Mouse (Mus musculus): ENCODE measurements around the gene Bcar3. TPM values are rescaled to one million over a fixed set of nuclear protein-coding genes. Genes with fewer than 3 reads are reported as not detected.
A peak's percentile ranks its signal among the peaks of the same experiment; 100 is the strongest.

The Bcar3 gene
- total RNA-seq, 2 experiments from 2014 or later: 16.1 TPM

DNA sequence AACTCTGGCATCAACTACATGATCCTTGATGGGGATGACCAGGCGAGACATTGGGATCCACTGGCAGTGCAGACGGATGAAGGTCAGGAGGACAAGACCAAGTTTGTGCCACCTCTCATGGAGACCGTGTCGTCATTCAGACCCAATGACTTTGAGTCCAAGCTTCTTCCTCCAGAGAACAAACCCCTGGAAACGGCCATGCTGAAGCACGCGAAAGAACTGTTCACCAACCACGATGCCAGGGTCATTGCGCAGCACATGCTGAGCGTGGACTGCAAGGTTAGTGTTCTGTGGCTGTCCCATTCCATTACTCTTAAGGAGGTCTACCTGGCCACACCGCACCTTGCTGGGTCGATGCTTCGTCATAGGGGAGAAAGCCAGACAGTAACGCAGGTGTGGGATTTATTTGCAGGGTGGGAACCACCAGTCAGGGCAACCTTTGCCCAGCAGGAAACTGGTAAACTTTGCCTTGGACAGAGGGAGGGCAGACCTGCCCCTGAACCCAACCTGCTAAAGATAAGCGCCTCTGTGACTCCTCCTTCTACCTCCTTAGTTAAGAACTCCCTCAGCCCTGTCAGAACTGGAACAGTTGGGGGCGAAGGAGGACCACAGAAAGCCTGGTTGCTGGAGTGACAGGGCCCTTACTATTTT, 218.9 kb downstream of the Bcar3 start:
- intact Hi-C loops (cut with DNase I): no loop called here
- DNase-seq (ENCODE audit: low spot score in 2 of 2): no peak

- intact Hi-C loops (cut with DNase I): no loop called here
- DNase-seq (ENCODE audit: low spot score in 2 of 2): no peak
Observed at GRCm38 (mm10) chr3:122515568-122516326, 221.8 kb downstream of the Bcar3 start.

GRCm38 (mm10) chr3:122516327-122516695, 222.4 kb downstream of the Bcar3 start:
- DNase-seq (ENCODE audit: low spot score in 2 of 2): no peak
- intact Hi-C loops (cut with DNase I): no loop called here

- DNase-seq (ENCODE audit: low spot score in 2 of 2): no peak
- intact Hi-C loops (cut with DNase I): no loop called here
Observed at GRCm38 (mm10) chr3:122517726-122518125, 223.8 kb downstream of the Bcar3 start.

- DNase-seq (ENCODE audit: low spot score in 2 of 2): no peak
- intact Hi-C loops (cut with DNase I): no loop called here
Observed at GRCm38 (mm10) chr3:122518231-122518736, 224.3 kb downstream of the Bcar3 start.

DNA sequence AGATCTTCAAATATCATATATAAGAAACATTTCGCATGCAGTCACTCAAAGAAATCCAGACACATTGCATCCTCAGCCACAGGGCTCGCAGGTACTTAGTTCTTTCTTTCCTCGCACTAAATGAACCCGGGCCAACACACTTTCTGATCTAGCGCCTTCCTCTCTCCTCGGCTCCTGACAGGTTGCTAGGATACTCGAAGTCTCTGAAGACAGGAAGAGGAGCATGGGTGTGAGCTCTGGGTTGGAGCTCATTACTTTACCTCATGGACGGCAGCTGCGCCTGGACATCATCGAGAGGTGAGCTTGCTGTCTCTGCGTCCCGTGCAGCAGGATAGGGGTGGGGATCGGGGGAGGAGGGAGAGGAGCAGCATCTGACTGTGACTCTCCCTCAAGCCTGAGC, 225.1 kb downstream of the Bcar3 start:
- intact Hi-C loops (cut with DNase I): no loop called here
- DNase-seq (ENCODE audit: low spot score in 2 of 2): peak in 1 of 2 experiments; percentile 50

DNA sequence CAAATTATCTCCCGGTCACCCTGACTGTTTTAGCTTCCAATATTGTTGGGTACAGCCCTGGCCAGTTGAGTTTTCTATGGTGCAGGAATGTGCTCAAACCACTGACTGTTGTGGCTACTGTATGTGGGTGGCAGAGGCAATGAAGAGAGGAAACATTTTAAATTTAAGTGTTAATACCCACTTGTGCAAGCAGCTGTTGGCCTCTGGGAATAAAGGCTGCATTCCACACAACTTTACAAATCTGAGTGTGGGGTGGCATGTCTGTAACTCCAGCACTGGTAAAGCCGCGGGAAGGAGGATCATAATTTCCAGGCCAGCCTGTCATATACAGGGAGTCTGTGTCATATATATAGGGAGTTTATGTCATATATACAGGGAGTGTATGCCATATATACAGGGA, 226.4 kb downstream of the Bcar3 start:
- intact Hi-C loops (cut with DNase I): no loop called here
- no peak for DNase-seq (ENCODE audit: low spot score in 2 of 2)

GRCm38 (mm10) chr3:122520875-122521274, 226.9 kb downstream of the Bcar3 start:
- no peak for DNase-seq (ENCODE audit: low spot score in 2 of 2)
- intact Hi-C loops (cut with DNase I): no loop called here

DNA sequence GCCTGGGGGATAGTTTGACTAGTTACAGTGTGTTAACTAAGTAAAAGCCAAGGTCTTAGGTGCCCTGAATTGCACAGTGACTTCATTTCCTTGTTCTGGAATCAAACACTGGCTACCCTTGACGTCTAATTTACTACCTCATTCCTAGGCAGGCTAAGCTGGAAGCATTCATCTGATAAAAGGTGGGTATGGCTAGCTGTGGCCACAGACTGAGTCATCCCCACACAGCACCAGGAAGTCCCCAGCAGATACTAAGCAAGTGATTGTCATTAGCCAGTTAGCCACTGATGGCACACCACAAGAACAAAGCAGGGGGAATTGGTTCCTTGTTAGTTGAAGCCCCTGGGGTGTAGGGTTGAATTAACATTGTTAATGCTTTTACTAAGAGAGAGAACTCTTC, 227.4 kb downstream of the Bcar3 start:
- intact Hi-C loops (cut with DNase I): no loop called here
- DNase-seq (ENCODE audit: low spot score in 2 of 2): no peak

GRCm38 (mm10) chr3:122528477-122528876, 234.5 kb downstream of the Bcar3 start:
- intact Hi-C loops (cut with DNase I): no loop called here
- no peak for DNase-seq (ENCODE audit: low spot score in 2 of 2)

DNA sequence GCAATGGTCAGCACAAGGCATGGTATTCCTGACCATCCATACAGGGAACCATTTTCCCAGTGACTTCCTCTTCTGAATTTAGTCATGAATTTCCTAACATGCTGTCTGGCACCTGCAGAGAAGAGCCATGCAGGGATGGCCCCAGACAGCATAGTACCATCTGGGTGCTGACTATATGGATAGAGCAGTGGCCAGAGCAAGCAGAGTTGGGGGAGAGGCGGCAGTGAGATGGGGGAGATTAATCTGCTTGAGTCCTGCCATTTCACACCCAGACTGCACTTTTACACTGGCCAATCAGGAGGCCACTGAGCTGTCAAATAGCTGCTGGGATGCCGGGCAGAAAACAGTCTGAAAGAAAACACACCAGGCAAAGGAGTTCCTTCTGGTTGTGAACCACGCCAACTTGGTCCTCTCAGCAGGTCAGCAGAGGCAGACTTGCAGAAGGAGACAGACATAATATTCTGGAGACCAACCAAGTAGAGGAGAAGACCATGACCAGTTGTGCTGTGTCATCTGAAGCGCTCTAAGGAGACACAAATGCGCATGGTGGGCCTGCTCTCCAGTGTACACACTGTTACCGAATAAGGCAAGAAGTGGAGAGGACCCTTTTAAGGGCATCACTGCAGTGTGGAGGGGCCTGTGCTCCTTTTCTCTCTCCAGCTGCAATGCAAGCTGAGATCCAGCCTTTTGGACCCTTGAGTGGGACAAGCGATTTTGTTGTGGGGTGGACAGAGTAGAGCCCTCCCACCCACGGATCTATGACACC, 242.2 kb downstream of the Bcar3 start:
- intact Hi-C loops (cut with DNase I): no loop called here

DNA sequence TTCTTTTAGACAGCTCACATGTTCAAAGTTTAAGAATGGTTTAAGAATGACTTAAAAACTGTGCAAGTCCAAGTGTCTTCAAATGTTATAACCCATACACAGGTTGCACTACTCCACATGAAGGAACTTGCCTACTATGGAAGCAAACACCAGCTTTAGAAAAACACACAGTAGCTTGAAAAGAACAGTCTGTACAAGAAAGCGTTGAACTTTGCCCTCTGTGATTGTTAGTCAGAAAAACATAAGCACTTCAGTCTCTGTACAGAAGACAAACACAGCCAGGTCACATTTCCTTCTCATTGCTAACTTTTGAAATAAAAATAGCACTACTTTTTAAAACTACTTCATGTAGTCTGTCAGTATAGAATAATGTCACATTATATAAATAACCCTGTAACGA, 244.9 kb downstream of the Bcar3 start:
- DNase-seq (ENCODE audit: low spot score in 2 of 2): no peak
- intact Hi-C loops (cut with DNase I): no loop called here

More for the DNA sequence above, 242.2 kb downstream of the Bcar3 start:
- DNase-seq (ENCODE audit: low spot score in 2 of 2): no peak

GRCm38 (mm10) chr3:122539961-122540690, 246.2 kb downstream of the Bcar3 start:
- intact Hi-C loops (cut with DNase I): no loop called here
- peak in 1 of 2 experiments; percentile 68 for DNase-seq (ENCODE audit: low spot score in 2 of 2)

- intact Hi-C loops (cut with DNase I): no loop called here
- DNase-seq (ENCODE audit: low spot score in 2 of 2): no peak
Observed at GRCm38 (mm10) chr3:122540918-122541317, 247.0 kb downstream of the Bcar3 start.

DNA sequence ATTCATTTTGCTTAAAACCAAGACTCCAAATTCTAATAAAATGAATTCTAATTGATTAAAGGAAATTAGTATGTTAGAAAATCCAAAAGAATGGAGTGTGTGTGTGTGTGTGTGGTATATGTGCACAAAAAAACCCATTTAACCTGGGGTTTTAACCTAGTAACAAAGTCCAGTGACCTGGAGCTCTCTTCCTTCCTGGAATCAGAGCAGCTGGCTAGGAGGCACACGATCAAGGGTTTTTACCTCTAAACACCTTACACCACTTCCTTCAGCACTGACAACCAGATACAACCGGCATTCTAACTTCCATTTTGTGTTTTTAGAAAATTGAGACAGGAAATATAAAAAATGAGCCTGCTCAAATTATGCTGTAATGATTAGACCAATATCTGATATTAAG, 251.4 kb downstream of the Bcar3 start:
- intact Hi-C loops (cut with DNase I): no loop called here
- DNase-seq (ENCODE audit: low spot score in 2 of 2): no peak

DNA sequence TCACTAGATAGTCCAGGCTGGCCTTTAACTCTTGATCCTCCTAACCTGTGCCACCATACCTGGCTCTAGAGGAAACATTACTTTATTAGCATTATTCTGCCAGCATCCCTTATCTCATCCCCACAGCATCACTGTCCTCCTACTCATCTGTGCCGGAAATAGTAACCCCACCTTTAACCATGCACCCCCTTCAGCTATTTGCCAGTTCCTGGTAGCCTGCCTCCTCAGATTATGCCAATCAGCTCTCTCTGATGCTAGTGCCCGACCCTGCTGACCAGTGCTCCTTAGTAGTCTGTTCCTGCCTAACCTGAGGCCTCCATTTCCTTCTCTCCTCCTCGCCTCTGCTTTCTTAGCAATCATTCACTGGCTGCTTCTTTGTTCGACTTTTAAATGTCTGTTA, 253.5 kb downstream of the Bcar3 start:
- DNase-seq (ENCODE audit: low spot score in 2 of 2): peak in 1 of 2 experiments; percentile 48
- intact Hi-C loops (cut with DNase I): no loop called here

GRCm38 (mm10) chr3:122551174-122551573, 257.2 kb downstream of the Bcar3 start:
- intact Hi-C loops (cut with DNase I): no loop called here
- DNase-seq (ENCODE audit: low spot score in 2 of 2): no peak

GRCm38 (mm10) chr3:122557766-122558165, 263.8 kb downstream of the Bcar3 start:
- intact Hi-C loops (cut with DNase I): no loop called here
- no peak for DNase-seq (ENCODE audit: low spot score in 2 of 2)

DNA sequence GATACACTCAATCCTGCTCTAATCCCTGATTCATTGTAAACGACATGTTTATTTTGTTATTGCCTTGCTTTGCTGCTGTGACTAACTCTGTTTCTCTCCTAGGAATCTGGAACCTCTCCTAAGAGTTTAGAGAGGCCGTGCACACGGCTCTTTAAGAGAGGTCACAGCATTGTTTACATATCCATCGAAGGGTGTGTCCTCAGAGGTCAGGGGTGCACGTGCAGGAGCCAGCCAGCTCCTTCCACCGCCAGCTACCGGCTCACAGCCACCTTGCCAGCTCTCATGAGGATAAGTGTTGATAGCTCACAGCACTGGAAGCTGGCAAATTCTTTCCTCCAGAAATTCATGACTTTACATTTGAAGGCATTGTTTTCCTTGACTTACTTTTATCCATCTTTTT, 271.3 kb downstream of the Bcar3 start:
- no peak for DNase-seq (ENCODE audit: low spot score in 2 of 2)
- intact Hi-C loops (cut with DNase I): no loop called here

DNA sequence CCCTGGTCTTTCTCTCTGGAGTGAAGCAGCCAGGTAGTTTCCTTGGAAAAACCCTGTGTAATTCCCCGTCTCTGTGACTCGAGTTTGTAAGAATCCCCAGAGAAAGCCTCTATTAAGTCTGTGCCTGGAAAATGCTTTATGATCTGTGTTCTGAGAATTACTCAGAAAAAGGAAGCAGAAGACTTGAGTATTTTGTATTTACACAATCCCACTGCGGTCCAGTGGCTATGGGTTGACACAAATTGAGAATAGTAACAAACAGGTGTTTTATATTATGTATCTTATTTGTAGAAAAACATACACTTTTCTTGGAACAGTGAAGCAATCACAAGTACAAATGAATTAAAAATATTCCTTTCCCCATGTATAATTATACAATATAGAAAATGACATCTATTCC, 272.2 kb downstream of the Bcar3 start:
- intact Hi-C loops (cut with DNase I): no loop called here
- no peak for DNase-seq (ENCODE audit: low spot score in 2 of 2)
